Mouse (Mus musculus) ES-Bruce4 (cell line): ENCODE measurements around the gene Calr4. TPM values are rescaled to one million over a fixed set of nuclear protein-coding genes. Genes with fewer than 3 reads are reported as not detected.

Experiments
- H3K27ac ChIP-seq: 2 replicates; pipeline ENCODE4 v1.5.1; 2012; ENCODE audit warnings: low read length, inconsistent platforms; ENCODE audit not compliant: insufficient read depth
- H3K27me3 ChIP-seq: 2 replicates; pipeline ENCODE4 v1.6.1; 2012; ENCODE audit warnings: mild to moderate bottlenecking, low read length, inconsistent platforms; ENCODE audit not compliant: control insufficient read depth, poor library complexity, insufficient read depth, severe bottlenecking
- H3K36me3 ChIP-seq: 2 replicates; pipeline ENCODE4 v1.6.1; 2012; ENCODE audit warnings: inconsistent platforms, mild to moderate bottlenecking, low read length, moderate library complexity; ENCODE audit not compliant: control insufficient read depth, poor library complexity, insufficient read depth, severe bottlenecking
- H3K4me1 ChIP-seq: one replicate; pipeline ENCODE4 v1.8.1; 2011; ENCODE audit warnings: low read length; ENCODE audit not compliant: control insufficient read depth, insufficient read depth
- H3K4me3 ChIP-seq: 2 replicates; pipeline ENCODE4 v1.5.1; 2011; ENCODE audit warnings: low read depth, mild to moderate bottlenecking, low read length
- H3K9ac ChIP-seq: 2 replicates; pipeline ENCODE4 v1.6.1; 2012; ENCODE audit warnings: low read depth, mild to moderate bottlenecking, inconsistent platforms; ENCODE audit not compliant: poor library complexity, severe bottlenecking
- H3K9me3 ChIP-seq: replicated peaks from 2 replicates; pipeline ENCODE4 v1.6.1; 2012; ENCODE audit warnings: mild to moderate bottlenecking, low read length, inconsistent platforms; ENCODE audit not compliant: control insufficient read depth, poor library complexity, insufficient read depth, severe bottlenecking
- CTCF ChIP-seq: IDR thresholded peaks from one replicate; pipeline ENCODE4 v1.8.1; 2011; ENCODE audit warnings: low read depth, low read length
- EP300 ChIP-seq: IDR thresholded peaks from 2 replicates; pipeline ENCODE4 v1.6.1; 2011; ENCODE audit warnings: low read depth, low read length; ENCODE audit not compliant: insufficient read depth
- POLR2A ChIP-seq: IDR thresholded peaks from one replicate; pipeline ENCODE4 v1.8.1; 2011; ENCODE audit warnings: low read length; ENCODE audit not compliant: insufficient read depth
- polyA plus RNA-seq: library from polyadenylated mRNA; stranded (reverse); fragments of >200 nt; gene quantifications from 2 replicates; pipeline ENCODE4 v1.2.4, GENCODE M21; 2011; ENCODE audit warnings: low read depth; ENCODE audit not compliant: missing spikeins, insufficient read depth, insufficient read length

Calr4 gene
- polyA plus RNA-seq, 1 experiment: 0.78 TPM

- Histone ChIP-seq H3K27ac (no peak overlapping the region), H3K4me3 (no peak overlapping the region)
- no peak for TF ChIP-seq POLR2A
- no peak for TF ChIP-seq EP300
- TF ChIP-seq CTCF: no peak
Observed at GRCm38 (mm10) chr4:109241934-109242333, 7.6 kb downstream of the Calr4 start.

GRCm38 (mm10) chr4:109244506-109244905 lies 10.2 kb downstream of the Calr4 start:
- no peaks in the 10 kb centered on the region for H3K9me3 ChIP-seq
- H3K4me3 ChIP-seq: no peak overlapping the region
- H3K36me3 ChIP-seq: no peaks in the 10 kb centered on the region
- H3K27ac ChIP-seq: no peak overlapping the region
- H3K9ac ChIP-seq: no peak overlapping the region
- no peaks in the 10 kb centered on the region for H3K4me1 ChIP-seq
- no peak for TF ChIP-seq CTCF
- no peak for TF ChIP-seq EP300
- no peak for TF ChIP-seq POLR2A
- H3K27me3 ChIP-seq: no peaks in the 10 kb centered on the region

More at GRCm38 (mm10) chr4:109241934-109242333, 7.6 kb downstream of the Calr4 start:
- Histone ChIP-seq H3K9ac (no peak overlapping the region), H3K27me3 (no peaks in the 10 kb centered on the region), H3K36me3 (no peaks in the 10 kb centered on the region), H3K4me1 (no peaks in the 10 kb centered on the region), H3K9me3 (no peaks in the 10 kb centered on the region)

GRCm38 (mm10) chr4:109245016-109245620 lies 10.8 kb downstream of the Calr4 start:
- Histone ChIP-seq H3K27ac (no peak overlapping the region), H3K4me3 (no peak overlapping the region), H3K9me3 (no peaks in the 10 kb centered on the region), H3K27me3 (no peaks in the 10 kb centered on the region), H3K4me1 (no peaks in the 10 kb centered on the region), H3K9ac (no peak overlapping the region), H3K36me3 (no peaks in the 10 kb centered on the region)
- TF ChIP-seq POLR2A (no peak), CTCF (no peak), EP300 (no peak)

GRCm38 (mm10) chr4:109251605-109252004 lies 17.3 kb downstream of the Calr4 start:
- no peaks in the 10 kb centered on the region for H3K9me3 ChIP-seq
- no peak overlapping the region for H3K27ac ChIP-seq
- H3K36me3 ChIP-seq: no peaks in the 10 kb centered on the region
- TF ChIP-seq CTCF (peak; percentile 83), EP300 (no peak), POLR2A (no peak)
- no peak overlapping the region for H3K4me3 ChIP-seq
- H3K4me1 ChIP-seq: peaks cover 5% of the 10 kb centered on the region
- H3K9ac ChIP-seq: no peak overlapping the region
- no peaks in the 10 kb centered on the region for H3K27me3 ChIP-seq

- peaks cover 5% of the 10 kb centered on the region for H3K4me1 ChIP-seq
- no peak for TF ChIP-seq CTCF
- TF ChIP-seq EP300: no peak
- TF ChIP-seq POLR2A: no peak
- no peaks in the 10 kb centered on the region for H3K36me3 ChIP-seq
- no peak overlapping the region for H3K9ac ChIP-seq
- H3K27me3 ChIP-seq: no peaks in the 10 kb centered on the region
- no peak overlapping the region for H3K4me3 ChIP-seq
- no peak overlapping the region for H3K27ac ChIP-seq
- no peaks in the 10 kb centered on the region for H3K9me3 ChIP-seq
Observed at GRCm38 (mm10) chr4:109252199-109252598, 17.9 kb downstream of the Calr4 start.

GRCm38 (mm10) chr4:109253664-109254151 lies 19.4 kb downstream of the Calr4 start:
- no peak overlapping the region for H3K4me3 ChIP-seq
- H3K9me3 ChIP-seq: no peaks in the 10 kb centered on the region
- TF ChIP-seq EP300 (no peak), CTCF (no peak)
- no peak overlapping the region for H3K9ac ChIP-seq
- no peak overlapping the region for H3K27ac ChIP-seq
- no peaks in the 10 kb centered on the region for H3K27me3 ChIP-seq
- no peaks in the 10 kb centered on the region for H3K36me3 ChIP-seq
- H3K4me1 ChIP-seq: peaks cover 5% of the 10 kb centered on the region
